ENCODE assay signal across 21 mouse cellular contexts in the genomic region with DNA sequence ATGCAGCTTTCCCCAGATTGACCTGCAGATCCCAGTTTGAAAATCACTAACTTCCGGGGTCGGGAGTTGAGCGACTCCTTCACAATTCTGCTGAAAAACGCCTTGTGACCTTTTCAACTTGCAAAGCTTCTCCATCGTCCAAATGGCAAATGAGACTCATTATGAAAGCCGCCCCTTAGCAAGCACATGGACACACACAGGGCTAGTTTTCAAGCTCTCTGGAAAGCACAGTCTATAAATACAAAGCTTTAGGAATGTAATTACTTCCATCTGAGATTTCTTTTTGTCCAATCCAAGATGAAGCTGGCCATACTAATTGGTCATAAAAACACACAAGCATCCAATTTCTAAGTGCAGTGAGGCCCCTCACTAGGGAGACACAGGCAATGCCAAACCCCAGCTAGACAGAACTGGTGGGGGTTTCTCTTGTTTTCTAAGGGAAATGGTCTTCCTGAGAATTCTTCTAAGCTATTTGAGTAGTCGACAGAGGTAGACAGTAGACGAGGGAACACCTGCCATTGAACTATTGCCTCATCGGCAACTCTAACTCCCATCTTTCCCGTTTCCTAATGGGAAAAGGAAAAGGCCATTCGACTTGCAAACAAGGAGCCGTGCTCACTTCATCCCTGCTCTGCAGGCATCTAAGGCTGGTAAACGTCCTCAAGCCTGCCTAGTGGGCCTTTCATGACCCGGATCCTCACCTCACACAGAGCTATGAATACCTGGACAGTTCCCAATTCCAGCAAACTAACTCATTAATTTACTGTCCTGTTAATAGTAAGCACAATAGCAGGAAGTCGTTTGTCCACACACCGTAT. TPM values are rescaled to one million over a fixed set of nuclear protein-coding genes. Genes with fewer than 3 reads are reported as not detected.
A peak's percentile ranks its signal among the peaks of the same experiment; 100 is the strongest.
DNase-seq lines count a peak whose midpoint lies in the region; ATAC-seq lines count a peak whose summit lies in the region.
"Had no signal": no experiment of that assay in that cellular context is flagged by ENCODE, and none has a peak within 500 bp of the region (broad histone marks: within the 10 kb centered on the region; RNA-seq: fewer than 3 reads in every experiment).

No protein-coding gene starts in this region.

- H3K27me3 ChIP-seq in embryonic facial prominence, embryonic 12.5 days = no peaks in the 10 kb centered on the region
- no peaks in the 10 kb centered on the region for H3K27me3 ChIP-seq in limb, embryonic 15.5 days
- H3K27me3 ChIP-seq: heart, embryonic 13.5 days; neural tube, embryonic 12.5 days had no signal

- H3K4me2 ChIP-seq in embryonic facial prominence, embryonic 12.5 days (replicated peaks) = no peak overlapping the region
- H3K4me2 ChIP-seq in limb, embryonic 15.5 days = no peak overlapping the region
- H3K4me2 ChIP-seq: heart, embryonic 13.5 days; neural tube, embryonic 12.5 days had no signal

- DNase-seq in kidney, adult 9 months = peak; percentile 40
- no peak for DNase-seq in kidney, adult 18-20 months
- DNase-seq in kidney, postnatal 10 days = peak; percentile 21
- DNase-seq in adrenal gland, adult 18-20 months (ENCODE audit: low spot score in 2 of 2) = no peak
- DNase-seq in cerebellum, postnatal 14 days = no peak
- DNase-seq: adrenal gland, postnatal 14 days; cerebellum, adult 9-10 months; heart, postnatal 4 days; lung, postnatal 10 days; right cerebral cortex, postnatal 4 days; thymus, adult 2 months had no signal

- 46% methylated on average over 16 of the region's 16 CpGs for WGBS in embryonic facial prominence, embryonic 12.5 days
- WGBS in limb, embryonic 15.5 days = 28% methylated on average over 16 of the region's 16 CpGs

- ATAC-seq in embryonic facial prominence, embryonic 12.5 days (ENCODE audit: insufficient number of reproducible peaks, insufficient read depth, low FRiP score, low TSS enrichment) = peak; percentile 84
- peak; percentile 79 for ATAC-seq in limb, embryonic 15.5 days (ENCODE audit: insufficient number of reproducible peaks, low FRiP score, low TSS enrichment, low read depth)
- ATAC-seq: inflammation-experienced regulatory T-cells, adult 6 months had no signal

- H3K27ac ChIP-seq in embryonic facial prominence, embryonic 12.5 days = peak overlapping the region; percentile 63; the same call in 1 of the 2 replicates
- peak overlapping the region; percentile 77 for H3K27ac ChIP-seq in limb, embryonic 15.5 days
- H3K27ac ChIP-seq: heart, embryonic 13.5 days; layer of hippocampus, adult 2 months; liver, embryonic 14.5 days; neural tube, embryonic 12.5 days had no signal

- no peak overlapping the region for H3K4me3 ChIP-seq in embryonic facial prominence, embryonic 12.5 days
- H3K4me3 ChIP-seq in limb, embryonic 15.5 days = no peak overlapping the region
- H3K4me3 ChIP-seq: heart, embryonic 13.5 days; layer of hippocampus, adult 2 months; neural tube, embryonic 12.5 days had no signal

- H3K9me3 ChIP-seq in embryonic facial prominence, embryonic 12.5 days = no peaks in the 10 kb centered on the region
- no peaks in the 10 kb centered on the region for H3K9me3 ChIP-seq in limb, embryonic 15.5 days
- H3K9me3 ChIP-seq: G1E; heart, embryonic 13.5 days; neural tube, embryonic 12.5 days had no signal

- peaks cover 10% of the 10 kb centered on the region for H3K4me1 ChIP-seq in embryonic facial prominence, embryonic 12.5 days
- peaks cover 17% of the 10 kb centered on the region for H3K4me1 ChIP-seq in limb, embryonic 15.5 days
- H3K4me1 ChIP-seq: heart, embryonic 13.5 days; neural tube, embryonic 12.5 days had no signal

- no peak overlapping the region for H3K9ac ChIP-seq in embryonic facial prominence, embryonic 12.5 days
- no peak overlapping the region for H3K9ac ChIP-seq in limb, embryonic 15.5 days
- H3K9ac ChIP-seq: heart, embryonic 13.5 days; liver, embryonic 14.5 days; neural tube, embryonic 12.5 days had no signal

- no peaks in the 10 kb centered on the region for H3K36me3 ChIP-seq in embryonic facial prominence, embryonic 12.5 days
- H3K36me3 ChIP-seq in limb, embryonic 15.5 days = no peaks in the 10 kb centered on the region
- H3K36me3 ChIP-seq: G1E; heart, embryonic 13.5 days; neural tube, embryonic 12.5 days had no signal

RNA-seq across cellular contexts. Expression of gene Ttc23l, which starts 18.0 kb away (rescaled TPM):
- not detected in 2 replicates for polyA plus RNA-seq in embryonic facial prominence, embryonic 12.5 days (2016; fragmentation: Nextera tagmentation; extraction: Ambion mirVana)
- polyA plus RNA-seq in limb, embryonic 15.5 days (2015; fragmentation: Nextera tagmentation; extraction: Ambion mirVana) = 0.11 TPM in 1 of 2 replicates, not detected in the other
- total RNA-seq in adrenal gland, adult 18-20 months (2021) = not detected
- total RNA-seq: adrenal gland, postnatal 14 days; G1E; gastrocnemius, postnatal 4 days; heart, postnatal 4 days; layer of hippocampus, adult 2 months; megakaryocyte-erythroid progenitor cell, adult 5-6 weeks had no signal
- polyA plus RNA-seq: G1E; heart, embryonic 13.5 days; inflammation-experienced regulatory T-cells, adult 6 months; liver, embryonic 14.5 days; neural tube, embryonic 12.5 days; thymus, adult 2 months had no signal

RNA-seq across cellular contexts. Expression of gene Rad1, which starts 54.7 kb away (rescaled TPM):
- polyA plus RNA-seq in embryonic facial prominence, embryonic 12.5 days (2016; fragmentation: Nextera tagmentation; extraction: Ambion mirVana) = 41.1 and 41.7 TPM in 2 replicates
- polyA plus RNA-seq in limb, embryonic 15.5 days (2015; fragmentation: Nextera tagmentation; extraction: Ambion mirVana) = 27.2 and 27.6 TPM in 2 replicates
- total RNA-seq in adrenal gland, adult 18-20 months (2021) = 10 to 100 TPM; 12.0 to 15.3 TPM

RNA-seq across cellular contexts. Expression of gene Brix1, which starts 54.7 kb away (rescaled TPM):
- 114 and 126 TPM in 2 replicates for polyA plus RNA-seq in embryonic facial prominence, embryonic 12.5 days (2016; fragmentation: Nextera tagmentation; extraction: Ambion mirVana)
- polyA plus RNA-seq in limb, embryonic 15.5 days (2015; fragmentation: Nextera tagmentation; extraction: Ambion mirVana) = 89.6 and 92.3 TPM in 2 replicates
- 10 to 100 TPM; 49.7 to 51.4 TPM for total RNA-seq in adrenal gland, adult 18-20 months (2021)

Comparison
In these comparisons a context has a peak if more than half of its experiments do, and no peak if none do; other contexts are left out.
1. DNase-seq: peak in kidney, adult 9 months (single experiment) and kidney, postnatal 10 days (single experiment); none in kidney, adult 18-20 months (single experiment), adrenal gland, adult 18-20 months (0 of 2) and cerebellum, postnatal 14 days (0 of 2).